Mouse (Mus musculus) cerebellum, adult 9-10 months (tissue): ENCODE measurements around the gene Stt3a.

Experiments used
- DNase-seq: peaks from one replicate; pipeline ENCODE4 v3.0.0; 2022

Gene Stt3a

DNA sequence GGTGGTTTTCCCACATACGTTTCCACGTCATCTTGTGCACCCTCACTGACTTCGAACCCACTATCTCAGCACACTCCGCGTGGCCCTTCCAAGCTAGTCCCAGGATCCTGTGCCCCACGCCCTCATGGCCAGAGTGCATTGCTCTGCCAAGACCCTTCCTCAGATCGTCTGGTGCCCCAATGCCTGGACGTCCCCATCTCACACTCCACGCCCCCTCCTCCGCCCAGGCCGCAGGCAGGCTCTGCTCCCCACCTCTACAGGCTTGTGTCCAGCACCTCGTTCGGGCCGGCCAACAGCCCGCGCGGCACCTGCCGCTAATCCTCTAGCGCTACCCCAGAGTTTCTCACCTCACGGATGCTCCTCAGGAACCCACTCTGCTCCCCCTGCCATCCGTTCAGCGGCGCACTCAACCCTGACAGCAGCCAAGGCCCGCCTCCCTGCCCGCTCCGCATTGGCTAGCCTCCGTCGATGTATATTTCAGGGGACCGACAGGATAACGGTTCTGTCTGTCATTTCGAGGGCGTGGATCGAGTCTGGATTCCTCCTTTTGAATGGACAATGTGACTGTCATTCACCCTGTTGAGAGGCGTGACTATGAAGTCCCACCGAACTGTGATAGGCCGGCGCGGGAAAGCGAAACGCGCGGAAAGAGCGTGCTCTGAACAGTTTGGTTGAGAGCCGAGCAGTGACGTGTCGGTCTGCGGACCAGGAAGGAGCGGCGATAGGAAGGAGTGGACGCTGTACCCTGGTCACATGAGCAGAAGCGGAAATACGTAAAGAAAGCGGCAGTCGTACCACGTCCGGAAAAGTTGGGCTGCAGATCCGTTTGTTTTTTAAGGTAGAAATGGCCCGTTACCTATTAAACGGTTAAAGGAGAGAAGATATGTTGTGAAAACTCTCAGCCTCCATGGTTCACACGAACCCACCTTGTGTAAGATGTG lies at the start of gene Stt3a:
TSS of gene Stt3a (minus strand) at position 477 of the 941 bp plus-strand sequence.
- peak; percentile 99 for DNase-seq

DNA sequence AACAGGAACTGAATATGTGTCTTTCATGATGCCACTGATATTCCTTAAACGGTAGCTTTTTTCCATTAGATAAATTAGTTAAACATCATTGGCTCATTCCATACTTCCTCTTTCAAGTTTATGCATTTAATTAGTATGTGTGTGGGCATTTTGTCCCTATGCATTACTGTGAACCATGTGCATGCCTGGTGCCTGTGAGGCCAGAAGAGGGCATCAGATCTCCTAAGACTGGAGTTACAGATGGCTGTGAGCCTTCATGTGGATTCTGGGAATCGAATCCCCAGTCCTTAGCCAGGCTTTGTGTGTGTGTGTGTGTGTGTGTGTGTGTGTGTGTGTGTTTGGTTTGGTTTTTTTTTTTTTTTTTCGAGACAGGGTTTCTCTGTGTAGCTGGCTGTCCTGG lies 47.0 kb upstream of the Stt3a start:
- no peak for DNase-seq

DNA sequence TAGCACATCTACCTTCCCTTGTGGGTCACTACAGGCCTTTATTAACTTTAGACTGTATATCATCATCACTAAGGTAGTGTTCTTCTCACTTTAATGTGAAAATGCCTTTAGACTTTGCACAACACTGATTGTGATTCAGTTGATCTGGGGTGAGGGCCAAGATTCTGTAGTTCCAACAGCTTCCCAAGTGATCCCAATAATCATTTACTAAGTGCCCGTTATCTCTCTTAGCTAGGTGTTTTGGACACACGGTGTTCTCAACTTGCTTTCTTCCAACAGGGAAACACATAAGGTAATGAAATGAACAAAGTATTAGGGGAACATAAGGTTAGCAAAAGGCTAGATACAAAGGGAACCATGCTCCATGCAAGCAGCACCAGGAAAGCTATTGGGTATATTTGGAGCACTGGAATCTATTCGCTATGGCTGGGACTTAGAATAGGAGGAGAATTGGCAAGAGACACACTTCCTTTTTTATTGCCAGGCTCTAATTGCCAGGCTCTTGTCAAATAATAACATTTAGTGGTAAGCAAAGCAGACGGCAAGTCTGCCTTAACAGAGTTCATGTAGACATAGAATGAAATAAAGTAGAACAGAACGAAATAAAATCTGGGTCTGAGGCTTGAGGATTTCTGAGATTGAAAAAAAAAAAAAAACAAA lies 40.8 kb upstream of the Stt3a start:
- DNase-seq: no peak

DNA sequence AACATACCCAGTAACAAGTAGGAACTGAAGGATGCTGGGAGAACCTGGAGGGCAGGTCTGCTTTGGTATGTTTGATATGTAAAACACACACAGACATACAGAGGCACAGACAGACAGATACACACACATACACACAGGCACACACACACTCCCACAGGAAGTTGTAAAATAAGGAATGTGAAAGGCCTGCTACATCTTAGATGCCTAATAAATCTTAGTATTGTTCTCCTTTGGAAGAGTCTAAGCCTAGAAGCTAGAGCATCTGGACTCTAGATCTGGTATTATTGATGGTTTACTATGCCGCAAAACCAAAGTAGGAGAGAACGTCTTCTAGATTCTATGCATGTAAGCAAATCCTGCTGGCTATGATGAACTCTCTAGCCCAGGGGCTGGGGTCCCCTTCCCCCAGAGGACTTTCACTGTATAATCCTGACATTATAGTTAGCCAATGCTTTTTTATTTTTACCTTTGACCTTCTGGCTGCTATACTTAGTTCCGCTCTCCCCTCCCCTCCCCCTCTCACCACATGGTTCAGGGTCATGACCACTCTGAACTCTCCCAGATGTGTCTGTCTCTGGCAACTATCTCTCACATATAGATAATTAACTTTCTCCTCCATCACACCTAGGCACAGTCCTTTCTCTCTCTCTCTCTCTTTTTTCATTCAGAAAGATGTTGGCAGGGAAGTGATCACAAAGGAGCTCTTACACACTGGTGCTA lies 37.9 kb upstream of the Stt3a start:
- DNase-seq: no peak

DNA sequence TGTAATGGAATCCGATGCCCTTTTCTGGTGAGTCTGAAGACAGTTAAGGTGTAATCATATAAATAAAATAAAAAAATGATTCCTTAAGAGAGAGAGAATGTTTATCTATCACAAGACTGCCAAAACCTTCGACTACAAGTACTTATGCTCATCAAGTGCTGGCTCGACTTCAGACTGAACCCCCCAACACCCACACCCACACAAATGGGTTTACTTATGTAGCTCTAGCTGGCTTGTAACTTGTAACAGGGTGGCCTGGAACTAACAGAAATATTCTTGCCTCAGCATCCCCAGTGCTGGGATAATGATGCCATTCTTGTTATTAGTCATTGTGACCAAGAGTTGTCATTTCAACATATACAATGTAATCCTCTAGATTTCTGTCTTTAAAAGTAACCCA lies 36.4 kb upstream of the Stt3a start:
- no peak for DNase-seq

DNA sequence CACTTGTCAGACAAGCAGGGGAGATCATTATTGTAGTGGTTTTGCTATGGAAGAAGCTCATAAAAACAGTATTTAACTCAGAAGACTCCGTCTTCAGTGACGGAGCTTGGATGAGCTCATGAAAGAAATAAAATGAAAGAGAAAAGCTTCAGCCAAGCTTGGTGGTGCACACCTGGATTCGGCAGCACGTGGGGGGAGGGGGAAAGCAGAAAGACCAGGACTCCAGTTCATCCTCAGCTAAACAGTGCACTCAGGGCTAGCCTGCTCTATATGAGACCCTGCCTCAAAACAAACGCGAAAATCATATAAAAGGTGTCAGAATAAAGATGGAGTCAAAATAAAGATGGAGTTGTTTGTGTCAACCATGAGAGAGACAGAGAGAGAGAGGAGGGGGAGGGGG lies 35.9 kb upstream of the Stt3a start:
- no peak for DNase-seq

DNA sequence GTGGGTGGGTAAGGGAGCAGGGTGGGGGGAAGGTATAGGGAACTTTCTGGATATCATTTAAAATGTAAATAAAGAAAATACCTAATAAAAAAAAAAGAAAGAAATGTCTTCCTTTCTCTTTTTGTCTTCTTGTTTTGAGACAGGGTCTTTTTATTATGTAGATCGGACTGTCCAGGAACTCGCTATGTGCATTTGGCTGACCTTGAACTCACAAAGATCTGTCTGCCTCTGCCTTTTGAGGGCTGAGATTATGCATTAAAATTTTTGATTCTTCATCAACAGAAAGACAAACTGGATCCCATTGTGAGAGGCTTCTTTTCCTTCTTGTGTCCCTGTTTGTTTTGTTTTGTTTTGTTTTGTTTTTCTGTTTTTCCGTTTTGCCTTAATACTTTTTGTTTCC lies 35.5 kb upstream of the Stt3a start:
- no peak for DNase-seq

DNA sequence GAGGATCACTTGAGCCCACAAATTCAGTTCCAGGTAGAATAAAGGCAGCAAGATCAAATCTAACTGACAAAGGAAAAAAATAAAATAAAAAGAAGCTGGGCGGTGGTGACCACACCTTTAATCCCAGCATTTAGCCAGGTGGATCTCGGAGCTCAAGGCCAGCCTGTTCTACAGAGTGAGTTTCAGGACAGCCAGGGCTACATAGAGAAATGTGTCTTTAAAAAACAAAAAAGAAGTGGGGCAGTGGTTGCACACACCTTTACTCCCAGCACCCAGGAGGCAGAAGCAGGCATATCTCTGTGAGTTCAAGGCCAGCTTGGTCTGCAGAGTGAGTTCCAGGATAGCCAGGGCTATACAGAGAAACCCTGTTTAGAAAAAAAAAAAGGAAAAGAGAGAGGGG lies 34.5 kb upstream of the Stt3a start:
- no peak for DNase-seq

DNA sequence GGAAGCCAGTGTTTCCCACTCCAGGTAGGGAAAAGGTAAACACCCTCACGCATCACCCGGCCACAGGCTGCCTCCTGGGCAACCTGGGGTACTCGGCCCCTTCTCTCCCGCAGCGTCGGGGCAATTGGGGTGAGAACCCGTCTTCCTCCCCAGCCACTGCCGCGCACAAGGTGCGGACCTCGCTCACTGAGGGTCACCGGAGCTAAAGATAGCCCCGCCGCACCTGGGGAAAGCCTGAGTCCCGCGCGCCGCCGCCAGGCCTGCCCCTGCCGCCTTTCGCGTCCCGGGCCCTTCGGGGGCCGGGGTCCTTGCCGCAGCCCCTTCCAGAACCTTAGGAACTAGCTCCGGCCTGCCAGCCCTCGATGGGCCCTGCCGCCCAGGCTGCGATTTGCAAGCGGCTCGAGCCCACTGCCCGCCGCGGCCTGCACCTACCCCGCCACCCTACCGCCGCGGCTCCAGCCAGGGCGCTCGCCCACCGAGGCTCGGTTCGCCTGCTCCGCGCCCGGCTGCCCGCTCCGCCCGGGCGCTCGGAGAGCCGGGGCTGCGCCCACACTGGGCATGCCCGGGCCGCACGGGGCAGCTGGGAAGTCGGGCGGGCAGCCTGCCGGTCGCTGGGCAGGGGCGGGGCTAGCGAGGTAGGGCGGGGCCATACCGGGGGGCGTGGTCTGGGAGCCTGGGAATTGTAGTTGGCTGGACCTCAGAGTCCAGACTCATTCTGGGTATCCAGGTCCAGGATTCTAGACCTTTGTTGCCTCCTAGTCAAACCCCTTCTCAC lies 29.5 kb upstream of the Stt3a start, which contains the start of gene Ei24:
TSS of gene Ei24 (minus strand) at position 613 of the 775 bp plus-strand sequence.
- DNase-seq: peak; percentile 97

DNA sequence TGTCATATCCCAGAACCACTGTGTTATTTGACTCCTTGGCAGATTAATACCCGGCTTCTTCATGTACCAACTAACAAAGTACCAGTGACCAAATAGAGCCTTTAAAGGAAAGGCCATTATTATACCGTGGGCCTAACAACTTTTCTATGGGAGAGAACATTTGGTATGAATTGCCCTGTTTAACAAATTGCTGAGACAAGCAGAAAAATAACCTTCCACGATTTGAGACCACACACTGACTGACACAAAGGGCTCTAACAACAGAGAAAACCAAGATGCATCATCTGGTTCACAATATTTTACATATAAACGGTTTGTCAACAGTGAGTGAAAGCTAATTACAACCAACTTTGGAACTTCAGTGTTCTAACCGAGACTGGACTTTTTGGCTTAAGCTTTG lies 28.7 kb upstream of the Stt3a start:
- peak; percentile 19 for DNase-seq

DNA sequence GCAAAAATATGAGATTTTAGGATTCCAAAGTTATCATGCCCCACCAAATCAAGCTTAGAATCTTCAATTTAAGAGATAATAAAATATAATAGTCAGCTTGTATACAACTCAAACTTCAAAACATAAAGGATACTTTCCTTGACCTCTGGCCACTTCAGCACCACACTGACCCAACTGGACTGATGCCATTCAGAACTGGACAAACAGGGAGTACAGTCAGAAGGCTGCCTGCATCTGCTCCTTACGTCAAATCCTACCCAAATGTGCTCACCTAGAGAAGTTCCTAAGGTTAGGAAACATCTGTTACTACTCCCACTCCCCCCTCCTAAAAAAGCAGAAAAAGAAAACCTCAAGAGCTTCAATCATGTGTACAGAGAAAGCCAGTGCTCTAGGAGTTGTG lies 28.1 kb upstream of the Stt3a start:
- DNase-seq: peak; percentile 16

DNA sequence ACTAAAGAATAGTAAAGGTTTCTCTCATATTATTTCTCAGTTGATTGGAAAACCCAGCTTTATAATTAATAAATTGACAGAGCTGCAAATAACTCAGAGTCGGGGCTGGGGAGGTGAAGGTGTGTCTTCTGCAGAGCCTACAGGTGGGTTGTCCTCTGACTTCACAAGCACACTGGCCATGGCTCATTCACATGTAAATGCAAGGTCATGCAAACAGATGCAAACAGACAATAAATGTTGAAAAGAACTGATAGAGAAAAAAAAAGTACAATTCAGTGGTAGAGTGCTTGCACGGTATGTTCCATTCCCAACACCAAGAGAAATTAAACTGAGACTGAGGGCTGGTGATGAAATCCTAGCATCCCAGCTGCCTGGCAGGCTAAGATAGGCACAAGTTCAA lies 27.0 kb upstream of the Stt3a start:
- no peak for DNase-seq

DNA sequence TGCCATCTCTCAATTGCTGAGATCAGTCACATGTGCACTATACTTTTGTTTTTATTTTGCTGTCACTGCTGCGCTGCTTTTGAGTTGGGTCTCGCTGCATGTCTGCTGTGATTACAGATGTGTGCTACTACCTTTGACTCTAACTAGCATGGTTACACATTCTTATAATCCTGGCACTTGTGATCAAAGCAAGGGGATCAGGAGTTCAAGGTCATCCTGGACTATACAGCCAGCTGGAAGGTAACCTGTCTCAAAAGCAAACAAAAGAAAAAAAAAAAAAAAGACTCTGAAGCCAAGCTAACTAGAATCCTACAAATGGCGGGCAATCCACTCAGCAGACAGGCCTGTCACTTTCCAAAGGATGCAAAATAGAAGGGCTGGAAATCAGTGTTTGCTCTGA lies 24.7 kb upstream of the Stt3a start:
- DNase-seq: no peak

DNA sequence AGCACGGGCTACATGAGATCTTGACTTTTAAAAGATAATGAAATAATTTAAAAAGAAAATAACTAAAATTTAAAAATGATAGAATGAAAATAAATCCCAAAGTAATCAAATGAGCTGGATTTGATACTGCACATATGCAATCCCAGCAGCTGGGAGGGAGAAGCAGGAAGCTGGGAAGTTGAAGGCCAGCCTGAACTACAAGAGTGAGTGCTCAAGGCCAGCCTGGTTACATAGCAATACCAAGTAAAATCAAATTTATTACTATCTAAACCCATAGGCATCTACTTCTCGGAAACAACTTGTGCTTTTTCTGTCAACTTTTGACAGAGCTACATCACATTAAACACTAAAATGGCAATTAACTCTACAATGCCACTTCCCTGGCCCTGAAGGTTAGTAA lies 16.4 kb upstream of the Stt3a start:
- DNase-seq: no peak

DNA sequence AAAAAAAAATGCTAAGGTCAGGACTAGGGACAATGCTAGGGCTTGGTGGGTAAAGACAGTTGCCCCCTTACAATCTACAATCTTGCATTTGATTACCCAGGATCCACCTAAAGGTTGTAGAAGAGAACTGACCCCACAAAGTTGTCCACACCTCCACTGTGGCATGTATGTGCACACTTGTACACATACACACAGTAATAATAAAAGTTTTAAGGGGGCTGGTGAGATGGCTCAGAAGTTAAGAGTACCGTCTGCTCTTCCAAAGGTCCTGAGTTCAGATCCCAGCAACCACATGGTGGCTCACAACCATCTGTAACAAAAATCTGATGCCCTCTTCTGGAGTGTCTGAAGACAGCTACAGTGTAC lies 1.6 kb upstream of the Stt3a start:
- DNase-seq: peak; percentile 31

DNA sequence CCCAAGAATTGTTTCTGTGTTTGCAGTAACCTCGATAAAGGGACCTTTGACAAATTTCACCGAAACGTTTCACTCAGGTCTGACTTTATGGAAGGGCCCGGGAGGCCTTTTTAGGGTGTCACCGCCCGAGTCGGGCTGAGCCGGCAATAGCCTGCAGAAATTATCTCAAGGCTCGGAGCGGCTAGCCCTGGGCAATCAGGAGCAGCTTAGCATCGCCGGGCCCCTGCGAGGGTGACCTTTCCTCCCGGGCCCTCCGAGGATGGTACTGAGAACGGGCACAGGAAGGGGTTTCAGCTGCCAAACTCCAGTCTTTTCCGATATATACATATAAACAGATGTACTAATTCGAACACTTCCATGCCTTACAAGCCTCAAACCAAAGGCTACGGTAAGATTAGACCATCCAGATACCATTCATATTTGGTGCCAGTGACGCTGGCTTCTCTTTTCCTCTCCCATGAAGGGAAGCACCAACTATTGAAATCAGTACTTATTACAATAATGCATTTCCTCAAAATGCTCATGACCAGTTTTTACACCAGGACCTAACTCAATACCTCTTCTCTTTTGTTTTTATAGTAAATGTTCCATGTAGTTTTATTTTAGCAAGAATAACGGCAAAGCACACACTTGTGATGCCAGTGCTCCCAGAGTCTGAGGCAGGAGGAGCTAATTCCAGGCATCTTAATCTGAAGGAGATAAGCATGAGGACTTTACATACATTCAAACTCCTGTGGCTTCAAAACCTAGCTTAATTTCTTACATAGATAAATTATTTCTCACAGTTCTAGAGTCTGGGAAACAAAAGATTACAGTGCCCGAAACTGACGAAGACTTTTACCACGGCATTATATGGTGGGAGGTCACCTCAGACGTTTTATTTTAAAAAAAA lies 923 bp upstream of the Stt3a start:
- DNase-seq: peak; percentile 67

DNA sequence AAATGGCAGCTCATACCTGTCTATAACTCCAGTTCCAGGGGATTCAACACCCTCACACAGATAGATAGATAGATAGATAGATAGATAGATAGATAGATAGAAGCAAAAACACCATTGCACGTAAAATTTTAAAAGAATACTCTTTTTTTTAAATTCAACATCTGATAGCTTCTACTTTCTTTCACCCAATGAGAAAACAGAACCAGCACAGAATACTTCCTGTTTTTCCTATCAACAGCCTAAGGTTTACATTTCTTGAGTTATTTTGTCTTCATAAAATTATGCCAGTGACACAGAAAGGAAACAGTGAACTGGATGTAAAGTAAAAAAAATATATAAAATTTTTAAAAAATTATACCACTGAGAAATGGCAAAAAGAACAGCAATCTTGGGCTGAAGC lies 3.1 kb downstream of the Stt3a start:
- no peak for DNase-seq

DNA sequence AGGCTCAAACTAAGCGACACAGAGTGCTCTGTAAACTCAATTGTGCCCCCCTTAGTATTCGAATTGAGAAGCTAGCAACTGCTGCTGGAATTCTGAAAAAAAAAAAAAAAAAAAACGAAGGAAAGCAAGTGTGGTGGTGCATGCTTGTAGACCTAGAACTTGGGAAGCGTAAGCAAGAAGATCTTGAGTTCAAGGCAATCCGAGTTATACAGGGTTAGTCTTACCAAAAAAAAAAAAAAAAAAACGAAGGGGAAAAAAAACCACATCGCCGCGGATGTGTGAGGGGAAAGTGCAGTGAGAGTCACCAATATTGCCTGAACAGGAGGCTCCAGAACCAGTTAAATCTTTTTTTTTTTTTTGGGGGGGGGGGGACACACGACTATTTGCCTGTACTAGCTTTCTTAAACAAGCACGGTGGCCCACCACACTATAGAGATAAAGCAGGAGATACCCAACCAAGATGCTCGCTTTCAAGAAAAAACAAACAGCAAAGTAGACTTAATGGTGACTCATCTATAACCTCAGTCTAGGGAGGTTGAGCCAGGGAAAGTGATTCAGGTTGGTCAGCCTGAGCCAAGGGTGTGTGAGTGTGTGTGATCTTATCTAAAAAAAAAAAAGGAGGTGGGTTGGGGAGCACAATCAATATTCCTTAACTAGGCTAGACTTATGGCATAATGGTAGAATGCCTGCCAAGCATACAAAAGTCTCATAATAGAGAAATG lies 40.3 kb downstream of the Stt3a start, which contains the start of gene Chek1:
TSS of gene Chek1 (minus strand) at position 32 of the 722 bp plus-strand sequence.
- DNase-seq: peak; percentile 15

DNA sequence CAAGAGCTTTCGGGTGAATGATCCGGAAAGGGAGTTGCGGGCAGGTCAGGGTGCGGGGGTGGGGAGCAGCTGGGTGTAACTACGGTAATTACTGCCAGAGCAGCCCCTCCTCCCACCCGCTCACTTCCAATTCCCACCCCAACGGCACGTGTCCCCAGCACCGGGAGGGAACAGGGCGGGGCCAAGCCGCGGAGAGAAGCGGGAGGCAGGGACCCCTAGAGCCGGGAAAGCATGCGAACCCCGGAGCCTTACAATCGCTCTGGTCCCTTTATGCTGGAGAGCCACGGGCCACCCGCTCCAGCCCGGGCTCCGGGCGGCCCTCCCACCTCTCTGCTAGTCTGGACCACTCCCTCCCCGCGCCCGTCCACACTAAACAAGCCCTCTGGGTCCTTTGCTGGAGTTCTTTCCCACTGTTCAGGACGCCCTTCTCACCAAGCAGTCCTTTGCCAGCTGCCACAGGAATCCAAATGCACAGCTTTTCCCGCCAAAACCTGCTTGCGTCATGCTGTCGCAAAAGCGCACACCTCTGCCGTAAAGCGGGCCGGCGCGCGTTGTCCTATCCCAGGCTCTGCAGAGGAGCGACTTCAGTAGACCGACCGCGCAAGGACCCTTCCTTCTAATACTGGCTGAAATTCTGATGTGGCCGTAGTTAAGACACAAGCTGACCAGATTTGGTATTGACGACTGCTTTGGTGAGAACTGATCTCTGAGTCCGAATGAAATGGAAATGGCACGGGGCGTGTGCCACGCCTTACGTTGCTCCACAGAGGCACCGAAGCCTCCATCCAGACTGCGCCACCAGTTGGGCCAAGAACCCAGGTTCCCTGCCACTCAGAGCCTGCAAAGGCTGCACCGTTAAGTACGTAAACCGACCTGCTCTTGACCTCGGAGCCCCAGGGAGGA lies 41.1 kb downstream of the Stt3a start:
- DNase-seq: peak; percentile 92

DNA sequence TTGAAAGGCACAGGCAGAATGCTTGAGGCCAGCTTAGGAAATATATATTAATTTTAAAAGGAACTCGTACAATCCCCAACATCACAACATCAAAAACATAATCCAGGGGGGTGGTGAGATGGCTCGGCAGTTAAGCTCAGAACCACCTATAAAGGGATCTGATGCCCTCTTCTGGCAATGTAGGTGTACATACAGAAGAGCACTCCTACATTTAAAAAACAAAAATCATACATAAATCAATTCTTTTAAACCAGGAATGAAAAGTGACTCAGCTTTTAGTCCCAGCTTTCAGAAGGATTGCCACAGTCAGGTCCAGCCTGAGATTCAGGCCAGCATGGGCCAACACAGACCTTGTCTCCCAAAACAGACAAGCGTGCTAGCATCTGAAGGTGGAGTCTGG lies 50.9 kb downstream of the Stt3a start:
- no peak for DNase-seq
